Mouse (Mus musculus): ENCODE results near the gene Apol9b.

Apol9b gene

GRCm38 (mm10) chr15:77775186-77775963 is 46.5 kb downstream of the Apol9b start:
- DNase-seq (ENCODE audit: extremely low spot score), result peak; percentile 78

GRCm38 (mm10) chr15:77782449-77783014 is 53.7 kb downstream of the Apol9b start:
- DNase-seq (ENCODE audit: extremely low spot score), result no peak

DNA sequence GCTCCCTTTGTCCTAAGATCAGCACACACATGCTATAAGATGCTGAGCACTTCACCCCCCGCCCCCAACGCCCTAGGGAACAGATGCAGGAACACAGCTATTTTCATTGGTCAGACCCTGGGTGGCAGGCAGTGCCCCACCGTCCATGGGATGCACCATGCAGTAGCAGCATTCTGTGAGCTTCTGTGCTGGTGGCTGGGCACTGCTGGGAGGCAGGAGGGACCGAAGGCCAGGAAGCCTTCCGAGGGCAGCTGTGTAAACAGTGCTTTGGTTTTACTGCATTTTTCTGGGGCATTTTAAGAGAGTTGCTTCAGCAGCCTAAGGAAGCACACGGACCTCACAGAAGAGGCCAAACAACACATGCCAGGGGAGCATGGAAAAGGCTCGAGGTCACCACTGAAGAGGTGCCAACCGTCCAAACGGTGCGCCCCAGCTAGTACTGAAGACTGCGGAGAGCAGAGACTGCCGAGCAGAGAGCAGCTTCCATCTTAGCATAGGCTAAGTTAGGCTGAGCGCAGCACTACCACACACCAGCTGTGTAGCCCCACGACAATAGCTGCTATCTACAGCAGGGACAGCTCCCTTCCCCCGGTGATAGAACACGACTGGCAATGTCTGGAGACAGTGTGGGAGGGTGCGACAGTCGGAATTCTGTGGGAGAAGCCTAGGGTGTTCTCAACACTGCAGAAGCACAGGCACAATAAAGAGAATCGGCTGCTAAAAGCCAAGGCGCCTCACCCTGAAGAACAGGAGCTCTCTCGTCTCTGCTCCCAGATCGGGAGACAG is 55.4 kb downstream of the Apol9b start:
- no peak for DNase-seq (ENCODE audit: extremely low spot score)

DNA sequence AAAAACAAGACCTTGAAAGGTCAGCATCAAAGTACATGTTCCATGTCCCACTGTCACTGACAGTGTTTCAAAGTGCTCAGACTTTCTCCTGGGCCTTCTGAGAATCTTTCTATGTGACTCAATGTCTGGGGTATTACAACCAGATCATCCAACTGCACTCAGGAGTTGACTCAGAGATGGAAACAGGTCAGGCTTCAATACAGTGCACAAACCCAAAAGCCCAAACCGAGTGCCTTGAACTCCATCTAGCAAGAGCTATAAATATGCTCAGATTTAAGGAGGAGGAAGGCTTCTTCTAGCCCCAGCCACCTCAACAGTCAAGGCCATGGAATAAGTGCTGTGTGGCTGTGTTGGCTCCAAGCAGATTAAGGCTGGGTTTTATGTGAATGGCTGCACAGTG is 57.0 kb downstream of the Apol9b start:
- no peak for DNase-seq (ENCODE audit: extremely low spot score)

Measured in embryo, embryonic 9.5 days (tissue).